Mouse (Mus musculus) brain, embryonic 14.5 days (tissue): ENCODE data around the gene Cul1.

Experiments
- CTCF ChIP-seq: fragments of 200-500 bp; IDR thresholded peaks from 2 replicates; pipeline ENCODE4 v1.5.1; 2012; ENCODE audit warnings: inconsistent platforms, mild to moderate bottlenecking, moderate library complexity, borderline replicate concordance; ENCODE audit not compliant: insufficient read depth, insufficient read length; ENCODE audit errors: extremely low read depth
- POLR2A ChIP-seq: fragments of 200-500 bp; IDR thresholded peaks from 2 replicates; pipeline ENCODE4 v1.6.1; 2012; ENCODE audit warnings: mild to moderate bottlenecking, inconsistent platforms, borderline replicate concordance; ENCODE audit not compliant: poor library complexity, insufficient read depth, insufficient read length, severe bottlenecking; ENCODE audit errors: extremely low read depth

DNA sequence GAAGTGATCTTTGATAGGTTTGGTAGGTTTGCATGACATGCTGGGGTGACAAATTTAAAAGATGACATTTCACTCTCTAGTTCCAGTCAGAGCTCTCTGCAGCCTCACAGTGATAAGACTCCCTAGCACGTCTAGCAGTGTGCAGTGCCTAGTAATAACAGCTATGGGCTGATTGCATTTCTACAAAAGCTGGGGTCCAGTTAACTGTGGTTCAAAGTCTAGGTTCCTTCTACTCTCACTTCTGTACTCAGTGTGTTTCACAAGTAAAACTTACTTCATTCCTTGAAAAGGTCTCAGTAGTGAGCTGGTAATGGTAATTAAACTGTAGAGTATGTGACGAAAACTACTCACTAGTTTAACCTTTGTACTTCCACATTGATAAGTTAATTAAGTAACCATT is 66.8 kb downstream of the Cul1 start:
- TF ChIP-seq POLR2A (no peak), CTCF (no peak)
